ENCODE assay signal across 16 mouse cellular contexts in the genomic region with DNA sequence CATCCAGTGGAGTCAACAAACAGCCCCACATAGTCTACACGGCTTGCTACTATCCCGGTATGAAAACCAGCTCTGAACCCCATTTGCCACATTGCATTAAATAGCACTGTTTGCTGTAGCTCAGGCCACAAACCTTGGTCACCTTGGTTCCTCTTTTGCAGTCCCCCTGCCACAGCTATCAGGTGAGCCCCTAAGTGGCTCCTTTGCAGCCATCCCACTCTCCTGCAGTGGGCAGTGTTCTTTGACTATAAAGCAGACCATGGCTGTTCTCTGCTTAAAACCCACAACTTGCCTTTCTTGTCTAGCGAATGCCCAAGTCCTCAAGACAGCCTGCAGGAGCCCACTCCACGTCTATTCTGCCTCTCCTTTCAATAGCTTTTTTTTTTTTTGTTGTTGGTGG. TPM values are rescaled to one million over a fixed set of nuclear protein-coding genes. Genes with fewer than 3 reads are reported as not detected.
DNase-seq lines count a peak whose midpoint lies in the region; ATAC-seq and TF ChIP-seq lines count a peak whose summit lies in the region.
"Had no signal": no experiment of that assay in that cellular context is flagged by ENCODE, and none has a peak within 500 bp of the region (broad histone marks: within the 10 kb centered on the region; RNA-seq: fewer than 3 reads in every experiment).

No protein-coding gene starts in this region.

- peak overlapping the region; percentile 12; the same call in 1 of the 2 replicates for H3K27ac ChIP-seq in lung, embryonic 14.5 days (ENCODE audit: low read depth)
- H3K27ac ChIP-seq in liver, embryonic 15.5 days (replicated peaks) = peak overlapping the region; percentile 98
- H3K27ac ChIP-seq in gastrocnemius, adult 2 months = no peak overlapping the region
- H3K27ac ChIP-seq: limb, embryonic 15.5 days; midbrain, embryonic 13.5 days had no signal

- H3K9ac ChIP-seq in lung, embryonic 14.5 days = no peak overlapping the region
- peak overlapping the region; percentile 77 for H3K9ac ChIP-seq in liver, embryonic 15.5 days
- H3K9ac ChIP-seq: limb, embryonic 15.5 days; midbrain, embryonic 13.5 days had no signal

- no peaks in the 10 kb centered on the region for H3K36me3 ChIP-seq in lung, embryonic 14.5 days (ENCODE audit: insufficient read depth)
- H3K36me3 ChIP-seq in liver, embryonic 15.5 days (replicated peaks) = peaks cover 50% of the 10 kb centered on the region
- H3K36me3 ChIP-seq: limb, embryonic 15.5 days; midbrain, embryonic 13.5 days had no signal

- DNase-seq in heart, adult 11 months = peak; percentile 27
- no peak for DNase-seq in heart, adult 9 months (ENCODE audit: low spot score in 2 of 2)
- DNase-seq in lung, embryonic 14.5 days = peak; percentile 11
- no peak for DNase-seq in lung, postnatal 36 days
- DNase-seq in c-Kit-negative CD71-positive TER-119-positive erythroid progenitor cells, embryonic 14.5 days (ENCODE audit: low read depth, low spot score) = peak; percentile 28
- no peak for DNase-seq in embryo, embryonic 11 days
- no peak for DNase-seq in gastrocnemius, adult 2 months
- DNase-seq: cerebellum, adult 11-12 months; gastrocnemius, postnatal 14 days; kidney, adult 9 months; layer of hippocampus, adult 9-11 months; thymus, adult 18-20 months had no signal

- no peak for ATAC-seq in lung, embryonic 14.5 days (ENCODE audit: insufficient read depth)
- ATAC-seq in liver, embryonic 15.5 days (ENCODE audit: insufficient read depth) = peak; percentile 18; the same call in 1 of the 2 replicates
- ATAC-seq: forebrain, embryonic 16.5 days; midbrain, embryonic 13.5 days had no signal

- intact Hi-C loops in gastrocnemius, adult 2 months (cut with DNase I) = no loop called here

- TF ChIP-seq CTCF in lung, embryonic 14.5 days (IDR thresholded peaks at IDR 0.05; ENCODE audit: low read depth) = no peak
- TF ChIP-seq CTCF in gastrocnemius, adult 2 months (IDR thresholded peaks at IDR 0.05) = no peak

- H3K4me3 ChIP-seq in lung, embryonic 14.5 days (ENCODE audit: low read depth, low read length) = no peak overlapping the region
- peak overlapping the region; percentile 63 for H3K4me3 ChIP-seq in liver, embryonic 15.5 days (replicated peaks)
- no peak overlapping the region for H3K4me3 ChIP-seq in gastrocnemius, adult 2 months
- H3K4me3 ChIP-seq: limb, embryonic 15.5 days; midbrain, embryonic 13.5 days had no signal

- H3K27me3 ChIP-seq in lung, embryonic 14.5 days (ENCODE audit: insufficient read depth, low read length) = no peaks in the 10 kb centered on the region
- H3K27me3 ChIP-seq in liver, embryonic 15.5 days = no peaks in the 10 kb centered on the region
- H3K27me3 ChIP-seq: midbrain, embryonic 13.5 days had no signal

- 51% methylated on average over 4 of the region's 4 CpGs for WGBS in lung, embryonic 14.5 days
- WGBS in liver, embryonic 15.5 days (ENCODE audit: insufficient replicate concordance) = 35% methylated on average over 4 of the region's 4 CpGs

- peak overlapping the region; percentile 18; the same call in 1 of the 2 replicates for H3K4me2 ChIP-seq in lung, embryonic 14.5 days
- peak overlapping the region; percentile 79 for H3K4me2 ChIP-seq in liver, embryonic 15.5 days
- H3K4me2 ChIP-seq: limb, embryonic 15.5 days; midbrain, embryonic 13.5 days had no signal

- H3K9me3 ChIP-seq in lung, embryonic 14.5 days (ENCODE audit: low read depth, low read length) = no peaks in the 10 kb centered on the region
- no peaks in the 10 kb centered on the region for H3K9me3 ChIP-seq in liver, embryonic 15.5 days (replicated peaks)
- H3K9me3 ChIP-seq: limb, embryonic 15.5 days; midbrain, embryonic 13.5 days had no signal

- H3K4me1 ChIP-seq in lung, embryonic 14.5 days (ENCODE audit: insufficient read depth) = peaks cover 5% of the 10 kb centered on the region
- H3K4me1 ChIP-seq in liver, embryonic 15.5 days (replicated peaks) = peaks cover 57% of the 10 kb centered on the region

RNA-seq across cellular contexts. Expression of a gene that starts 1.9 kb away (rescaled TPM):
- 2.6 and 2.9 TPM in 2 replicates for polyA plus RNA-seq in lung, embryonic 14.5 days (2014; fragmentation: Nextera tagmentation; extraction: Ambion mirVana)
- polyA plus RNA-seq in liver, embryonic 15.5 days (2015; fragmentation: Nextera tagmentation; extraction: Ambion mirVana) = 62.9 and 69.5 TPM in 2 replicates
- total RNA-seq in gastrocnemius, adult 2 months (2021) = under 1 TPM; 0.33 to 0.46 TPM

RNA-seq across cellular contexts. Expression of a gene that starts 29.2 kb away (rescaled TPM):
- 16.4 and 17.5 TPM in 2 replicates for polyA plus RNA-seq in lung, embryonic 14.5 days (2014; fragmentation: Nextera tagmentation; extraction: Ambion mirVana)
- 8.2 and 9.4 TPM in 2 replicates for polyA plus RNA-seq in liver, embryonic 15.5 days (2015; fragmentation: Nextera tagmentation; extraction: Ambion mirVana)
- total RNA-seq in gastrocnemius, adult 2 months (2021) = 1 to 10 TPM; 5.5 to 7.6 TPM

RNA-seq across cellular contexts. Expression of a gene that starts 30.9 kb away (rescaled TPM):
- polyA plus RNA-seq in lung, embryonic 14.5 days (2014; fragmentation: Nextera tagmentation; extraction: Ambion mirVana) = 9.4 and 10.0 TPM in 2 replicates
- polyA plus RNA-seq in liver, embryonic 15.5 days (2015; fragmentation: Nextera tagmentation; extraction: Ambion mirVana) = 3.2 and 3.6 TPM in 2 replicates
- under 1 TPM; 0.64 to 0.84 TPM for total RNA-seq in gastrocnemius, adult 2 months (2021)

RNA-seq across cellular contexts. Expression of a gene that starts 35.2 kb away (rescaled TPM):
- 21.2 and 27.0 TPM in 2 replicates for polyA plus RNA-seq in lung, embryonic 14.5 days (2014; fragmentation: Nextera tagmentation; extraction: Ambion mirVana)
- polyA plus RNA-seq in liver, embryonic 15.5 days (2015; fragmentation: Nextera tagmentation; extraction: Ambion mirVana) = 24.9 and 26.9 TPM in 2 replicates
- 100 to 1,000 TPM; 128 to 133 TPM for total RNA-seq in gastrocnemius, adult 2 months (2021)

RNA-seq across cellular contexts. Expression of a gene that starts 44.9 kb away (rescaled TPM):
- polyA plus RNA-seq in lung, embryonic 14.5 days (2014; fragmentation: Nextera tagmentation; extraction: Ambion mirVana) = 19.0 and 20.4 TPM in 2 replicates
- polyA plus RNA-seq in liver, embryonic 15.5 days (2015; fragmentation: Nextera tagmentation; extraction: Ambion mirVana) = 5.0 and 6.0 TPM in 2 replicates
- 10 to 100 TPM; 15.0 to 16.6 TPM for total RNA-seq in gastrocnemius, adult 2 months (2021)

Comparison
In these comparisons a context has a peak if more than half of its experiments do, and no peak if none do; other contexts are left out.
1. DNase-seq: peak in heart, adult 11 months (single experiment), lung, embryonic 14.5 days (single experiment) and c-Kit-negative CD71-positive TER-119-positive erythroid progenitor cells, embryonic 14.5 days (single experiment); none in heart, adult 9 months (0 of 2), lung, postnatal 36 days (single experiment), embryo, embryonic 11 days (single experiment) and gastrocnemius, adult 2 months (single experiment).
2. RNA of a gene that starts 1.9 kb away (polyA plus RNA-seq): 62.9 to 69.5 TPM in liver, embryonic 15.5 days; 2.6 to 2.9 TPM in lung, embryonic 14.5 days; every median in the first group is over 10 times any median in the second.